ENCODE assay signal across 17 mouse cellular contexts in the genomic region with DNA sequence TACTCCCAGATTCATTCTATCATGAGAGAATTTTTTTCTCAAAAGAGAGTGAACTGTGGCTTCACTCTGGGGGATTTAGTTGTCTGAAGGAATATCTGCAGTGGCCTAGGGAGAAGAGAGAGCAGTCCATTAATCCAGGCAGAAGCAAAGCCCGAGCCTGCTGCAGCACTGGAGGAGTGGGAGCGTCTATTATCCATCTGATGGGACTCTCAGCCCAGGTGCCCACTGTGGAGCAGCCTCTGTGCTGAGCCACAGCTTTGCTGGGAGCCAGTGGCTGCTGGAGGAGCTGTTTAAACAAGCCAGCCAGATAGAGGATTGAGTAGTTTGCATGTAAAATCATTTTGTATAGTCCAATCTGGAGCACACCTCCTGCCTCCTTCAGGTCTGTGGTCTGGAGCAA. TPM values are rescaled to one million over a fixed set of nuclear protein-coding genes. Genes with fewer than 3 reads are reported as not detected.
A peak's percentile ranks its signal among the peaks of the same experiment; 100 is the strongest.
DNase-seq lines count a peak whose midpoint lies in the region; ATAC-seq lines count a peak whose summit lies in the region.
"Had no signal": no experiment of that assay in that cellular context is flagged by ENCODE, and none has a peak within 500 bp of the region (broad histone marks: within the 10 kb centered on the region; RNA-seq: fewer than 3 reads in every experiment).

No protein-coding gene starts in this region.

- DNase-seq in midbrain, embryonic 11.5 days (ENCODE audit: low spot score, missing footprints): no peak
- no peak for DNase-seq in urinary bladder, postnatal 14 days (ENCODE audit: low spot score)
- DNase-seq: adrenal gland, postnatal 10 days; cerebellum, adult 18-20 months; cerebellum, adult 9-11 months; cerebellum, postnatal 36 days; gastrocnemius, adult 2 months; gastrocnemius, postnatal 25 days had no signal

- no peak for ATAC-seq in forebrain, embryonic 15.5 days (replicated peaks)
- no peak for ATAC-seq in forebrain, embryonic 12.5 days (ENCODE audit: low FRiP score)
- peak; percentile 54; the same call in 1 of the 2 replicates for ATAC-seq in hindbrain, embryonic 16.5 days
- no peak for ATAC-seq in hindbrain, embryonic 12.5 days (ENCODE audit: low FRiP score)
- peak; percentile 52; the same call in 1 of the 2 replicates for ATAC-seq in midbrain, embryonic 15.5 days (replicated peaks)
- ATAC-seq in midbrain, embryonic 11.5 days (ENCODE audit: low FRiP score): no peak
- peak; percentile 53; the same call in 1 of the 2 replicates for ATAC-seq in neural tube, embryonic 15.5 days (ENCODE audit: low FRiP score)

- H3K27me3 ChIP-seq in forebrain, embryonic 15.5 days: no peaks in the 10 kb centered on the region
- no peaks in the 10 kb centered on the region for H3K27me3 ChIP-seq in forebrain, embryonic 12.5 days
- no peaks in the 10 kb centered on the region for H3K27me3 ChIP-seq in hindbrain, embryonic 16.5 days (replicated peaks; ENCODE audit: control insufficient read depth, insufficient read depth, low read length)
- no peaks in the 10 kb centered on the region for H3K27me3 ChIP-seq in hindbrain, embryonic 12.5 days
- no peaks in the 10 kb centered on the region for H3K27me3 ChIP-seq in midbrain, embryonic 15.5 days (replicated peaks)
- H3K27me3 ChIP-seq in midbrain, embryonic 11.5 days (ENCODE audit: control insufficient read depth, insufficient read depth, low read length): no peaks in the 10 kb centered on the region
- no peaks in the 10 kb centered on the region for H3K27me3 ChIP-seq in neural tube, embryonic 15.5 days (replicated peaks)
- H3K27me3 ChIP-seq: embryonic facial prominence, embryonic 13.5 days; heart, embryonic 12.5 days; hindbrain, embryonic 15.5 days had no signal

- H3K27ac ChIP-seq in forebrain, embryonic 15.5 days (replicated peaks): 0 out of 2 replicates have a peak overlapping the region, but pooled peaks have one; percentile 11
- H3K27ac ChIP-seq in forebrain, embryonic 12.5 days: no peak overlapping the region
- H3K27ac ChIP-seq in hindbrain, embryonic 16.5 days (ENCODE audit: low read depth, low read length): no peak overlapping the region
- H3K27ac ChIP-seq in hindbrain, embryonic 12.5 days: no peak overlapping the region
- H3K27ac ChIP-seq in midbrain, embryonic 15.5 days: 0 out of 2 replicates have a peak overlapping the region, but pooled peaks have one; percentile 29
- no peak overlapping the region for H3K27ac ChIP-seq in midbrain, embryonic 11.5 days (ENCODE audit: low read depth, low read length)
- peak overlapping the region; percentile 49; the same call in 1 of the 2 replicates for H3K27ac ChIP-seq in neural tube, embryonic 15.5 days (replicated peaks)
- H3K27ac ChIP-seq: embryonic facial prominence, embryonic 13.5 days; gastrocnemius, adult 2 months; hindbrain, embryonic 15.5 days had no signal

- no peak overlapping the region for H3K9ac ChIP-seq in forebrain, embryonic 15.5 days (replicated peaks)
- H3K9ac ChIP-seq in forebrain, embryonic 12.5 days: no peak overlapping the region
- no peak overlapping the region for H3K9ac ChIP-seq in hindbrain, embryonic 16.5 days (ENCODE audit: low read depth, low read length)
- H3K9ac ChIP-seq in hindbrain, embryonic 12.5 days: no peak overlapping the region
- H3K9ac ChIP-seq in midbrain, embryonic 15.5 days: no peak overlapping the region
- no peak overlapping the region for H3K9ac ChIP-seq in midbrain, embryonic 11.5 days (ENCODE audit: low read length)
- H3K9ac ChIP-seq in neural tube, embryonic 15.5 days (replicated peaks): no peak overlapping the region
- H3K9ac ChIP-seq: embryonic facial prominence, embryonic 13.5 days; heart, embryonic 12.5 days; hindbrain, embryonic 15.5 days had no signal

- H3K36me3 ChIP-seq in forebrain, embryonic 15.5 days: no peaks in the 10 kb centered on the region
- no peaks in the 10 kb centered on the region for H3K36me3 ChIP-seq in forebrain, embryonic 12.5 days (replicated peaks)
- peaks cover 5% of the 10 kb centered on the region; the same call in 1 of the 2 replicates for H3K36me3 ChIP-seq in hindbrain, embryonic 16.5 days (ENCODE audit: control insufficient read depth, insufficient read depth, low read length)
- no peaks in the 10 kb centered on the region for H3K36me3 ChIP-seq in hindbrain, embryonic 12.5 days
- no peaks in the 10 kb centered on the region for H3K36me3 ChIP-seq in midbrain, embryonic 15.5 days (replicated peaks)
- H3K36me3 ChIP-seq in midbrain, embryonic 11.5 days (ENCODE audit: control insufficient read depth, insufficient read depth, low read length): no peaks in the 10 kb centered on the region
- no peaks in the 10 kb centered on the region; the same call in 1 of the 2 replicates for H3K36me3 ChIP-seq in neural tube, embryonic 15.5 days
- H3K36me3 ChIP-seq: hindbrain, embryonic 15.5 days had no signal

- no peaks in the 10 kb centered on the region for H3K4me1 ChIP-seq in forebrain, embryonic 15.5 days
- peaks cover 7% of the 10 kb centered on the region; the same call in 1 of the 2 replicates for H3K4me1 ChIP-seq in forebrain, embryonic 12.5 days
- H3K4me1 ChIP-seq in hindbrain, embryonic 16.5 days (ENCODE audit: control insufficient read depth, insufficient read depth, low read depth, low read length): no peaks in the 10 kb centered on the region; the same call in 1 of the 2 replicates
- H3K4me1 ChIP-seq in hindbrain, embryonic 12.5 days: no peaks in the 10 kb centered on the region
- H3K4me1 ChIP-seq in midbrain, embryonic 15.5 days: peaks cover 3% of the 10 kb centered on the region
- 0 out of 2 replicates have a peak, but pooled peaks cover 3% of the 10 kb centered on the region for H3K4me1 ChIP-seq in midbrain, embryonic 11.5 days (ENCODE audit: control insufficient read depth, insufficient read depth, low read length)
- 0 out of 2 replicates have a peak, but pooled peaks cover 12% of the 10 kb centered on the region for H3K4me1 ChIP-seq in neural tube, embryonic 15.5 days
- H3K4me1 ChIP-seq: embryonic facial prominence, embryonic 13.5 days; heart, embryonic 12.5 days had no signal

- H3K4me2 ChIP-seq in forebrain, embryonic 15.5 days (replicated peaks): no peak overlapping the region
- no peak overlapping the region for H3K4me2 ChIP-seq in forebrain, embryonic 12.5 days
- no peak overlapping the region for H3K4me2 ChIP-seq in hindbrain, embryonic 16.5 days (ENCODE audit: low read length)
- no peak overlapping the region for H3K4me2 ChIP-seq in hindbrain, embryonic 12.5 days (replicated peaks)
- H3K4me2 ChIP-seq in midbrain, embryonic 15.5 days: no peak overlapping the region
- no peak overlapping the region for H3K4me2 ChIP-seq in midbrain, embryonic 11.5 days
- H3K4me2 ChIP-seq in neural tube, embryonic 15.5 days: no peak overlapping the region
- H3K4me2 ChIP-seq: embryonic facial prominence, embryonic 13.5 days; heart, embryonic 12.5 days; hindbrain, embryonic 15.5 days had no signal

- H3K9me3 ChIP-seq in forebrain, embryonic 15.5 days: no peaks in the 10 kb centered on the region
- H3K9me3 ChIP-seq in forebrain, embryonic 12.5 days: no peaks in the 10 kb centered on the region
- no peaks in the 10 kb centered on the region for H3K9me3 ChIP-seq in hindbrain, embryonic 16.5 days (ENCODE audit: control insufficient read depth, low read length)
- 0 out of 2 replicates have a peak, but pooled peaks cover 3% of the 10 kb centered on the region for H3K9me3 ChIP-seq in hindbrain, embryonic 12.5 days (replicated peaks)
- no peaks in the 10 kb centered on the region for H3K9me3 ChIP-seq in midbrain, embryonic 15.5 days
- no peaks in the 10 kb centered on the region for H3K9me3 ChIP-seq in midbrain, embryonic 11.5 days (ENCODE audit: control insufficient read depth, low read length)
- H3K9me3 ChIP-seq in neural tube, embryonic 15.5 days (replicated peaks): no peaks in the 10 kb centered on the region
- H3K9me3 ChIP-seq: embryonic facial prominence, embryonic 13.5 days; heart, embryonic 12.5 days; hindbrain, embryonic 15.5 days had no signal

- WGBS in forebrain, embryonic 15.5 days: 16% methylated on average over 2 of the region's 2 CpGs
- WGBS in forebrain, embryonic 12.5 days: 18% methylated on average over 2 of the region's 2 CpGs
- WGBS in hindbrain, embryonic 16.5 days: 16% methylated on average over 2 of the region's 2 CpGs
- 28% methylated on average over 2 of the region's 2 CpGs for WGBS in hindbrain, embryonic 12.5 days
- WGBS in midbrain, embryonic 15.5 days: 16% methylated on average over 2 of the region's 2 CpGs
- 13% methylated on average over 2 of the region's 2 CpGs for WGBS in midbrain, embryonic 11.5 days
- WGBS in neural tube, embryonic 15.5 days: 15% methylated on average over 2 of the region's 2 CpGs

- no peak overlapping the region for H3K4me3 ChIP-seq in forebrain, embryonic 15.5 days
- no peak overlapping the region for H3K4me3 ChIP-seq in forebrain, embryonic 12.5 days (replicated peaks)
- no peak overlapping the region for H3K4me3 ChIP-seq in hindbrain, embryonic 16.5 days (ENCODE audit: low read length)
- H3K4me3 ChIP-seq in hindbrain, embryonic 12.5 days: no peak overlapping the region
- no peak overlapping the region for H3K4me3 ChIP-seq in midbrain, embryonic 15.5 days
- H3K4me3 ChIP-seq in midbrain, embryonic 11.5 days (ENCODE audit: low read depth, low read length): no peak overlapping the region
- no peak overlapping the region for H3K4me3 ChIP-seq in neural tube, embryonic 15.5 days (replicated peaks)
- H3K4me3 ChIP-seq: embryonic facial prominence, embryonic 13.5 days; gastrocnemius, adult 2 months; heart, embryonic 12.5 days; hindbrain, embryonic 15.5 days had no signal

RNA-seq across cellular contexts. Expression of gene Stx17, which starts 56.2 kb away (rescaled TPM):
- polyA plus RNA-seq in forebrain, embryonic 15.5 days (2015; fragmentation: Nextera tagmentation; extraction: Ambion mirVana): 19.1 and 20.5 TPM in 2 replicates
- polyA plus RNA-seq in forebrain, embryonic 12.5 days (2016; fragmentation: Nextera tagmentation; extraction: Ambion mirVana): 26.2 and 27.8 TPM in 2 replicates
- 26.5 and 27.0 TPM in 2 replicates for polyA plus RNA-seq in hindbrain, embryonic 16.5 days (2015; fragmentation: Nextera tagmentation; extraction: Ambion mirVana)
- 29.5 and 30.4 TPM in 2 replicates for polyA plus RNA-seq in hindbrain, embryonic 12.5 days (2016; fragmentation: Nextera tagmentation; extraction: Ambion mirVana)
- 22.2 and 23.0 TPM in 2 replicates for polyA plus RNA-seq in midbrain, embryonic 15.5 days (2015; fragmentation: Nextera tagmentation; extraction: Ambion mirVana)
- polyA plus RNA-seq in midbrain, embryonic 11.5 days (2014; fragmentation: Nextera tagmentation; extraction: Ambion mirVana): 23.6 and 24.7 TPM in 2 replicates
- polyA plus RNA-seq in neural tube, embryonic 15.5 days (2015; fragmentation: Nextera tagmentation; extraction: Ambion mirVana): 23.9 and 27.4 TPM in 2 replicates

Comparison
In these comparisons a context has a peak if more than half of its experiments do, and no peak if none do; other contexts are left out.
1. ATAC-seq: peak in hindbrain, embryonic 16.5 days (single experiment), midbrain, embryonic 15.5 days (single experiment) and neural tube, embryonic 15.5 days (single experiment); none in forebrain, embryonic 15.5 days (single experiment), forebrain, embryonic 12.5 days (single experiment), hindbrain, embryonic 12.5 days (single experiment) and midbrain, embryonic 11.5 days (single experiment).
2. H3K27ac ChIP-seq: peak in forebrain, embryonic 15.5 days (single experiment), midbrain, embryonic 15.5 days (single experiment) and neural tube, embryonic 15.5 days (single experiment); none in forebrain, embryonic 12.5 days (single experiment), hindbrain, embryonic 16.5 days (single experiment), hindbrain, embryonic 12.5 days (single experiment) and midbrain, embryonic 11.5 days (single experiment).